Mouse (Mus musculus) heart, postnatal 36 days (tissue): Measurements from ENCODE around the gene Ptpn4. TPM values are rescaled to one million over a fixed set of nuclear protein-coding genes. Genes with fewer than 3 reads are reported as not detected.
A peak's percentile ranks its signal among the peaks of the same experiment; 100 is the strongest.

Experiments
- DNase-seq, 2 experiments: peaks; one replicate each; pipeline ENCODE4 v3.0.0; 2021 to 2022
- intact Hi-C: fragments of 180-260 bp; cut with DNase I; formaldehyde crosslinking; loops from one replicate; pipeline ENCODE4 v1.15.1; 2025
- total RNA-seq, 2 experiments: library from RNA; stranded (reverse); gene quantifications; 2 replicates each; pipeline ENCODE4 v1.2.3; 2021

Gene Ptpn4
- total RNA-seq, 2 experiments from 2014 or later: 30.6 to 31.2 TPM

DNA sequence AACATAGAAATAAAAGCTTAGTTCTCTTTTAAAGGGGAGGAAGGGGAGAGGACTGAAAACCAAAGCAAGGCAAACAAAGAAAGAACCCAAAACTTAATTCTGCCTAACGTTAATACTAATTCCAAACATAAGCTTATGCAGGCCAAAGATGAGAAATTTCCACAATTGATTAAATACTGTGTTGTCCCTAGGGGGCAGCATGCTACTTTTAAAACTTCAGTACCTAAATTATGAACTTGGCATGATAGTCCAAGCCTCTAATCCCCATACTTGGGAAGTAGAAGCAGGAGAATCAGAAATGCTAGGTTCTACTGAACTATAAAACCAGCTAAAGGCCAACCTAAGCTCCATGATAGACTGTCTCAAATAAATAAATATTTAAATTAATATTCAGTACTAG, 18.7 kb downstream of the Ptpn4 start:
- intact Hi-C loops: loop anchor here (1.0 to 2.0 kb wide), 2 partner anchors 111 to 194 kb away; no protein-coding TSS in a partner anchor
- peak in 1 of 2 experiments; percentile 14 for DNase-seq

DNA sequence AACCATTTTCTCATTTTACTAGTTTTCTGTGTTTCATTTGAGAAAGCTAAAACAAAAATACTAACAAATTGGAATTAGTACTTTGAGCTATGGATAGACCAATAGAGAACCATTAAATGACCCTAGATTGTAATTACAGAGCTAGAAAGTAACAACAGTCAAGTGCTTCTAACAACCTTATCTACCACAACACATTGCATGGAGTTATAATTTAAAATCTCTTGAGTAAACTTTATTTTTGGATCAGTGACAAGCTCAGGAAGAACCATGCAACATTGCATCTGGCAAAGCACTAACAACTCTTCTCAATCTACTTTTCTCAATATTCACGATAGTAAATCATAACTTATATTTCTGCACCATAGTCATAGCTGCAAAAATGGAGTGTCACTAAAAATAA, 29.7 kb downstream of the Ptpn4 start:
- no peak for DNase-seq

DNA sequence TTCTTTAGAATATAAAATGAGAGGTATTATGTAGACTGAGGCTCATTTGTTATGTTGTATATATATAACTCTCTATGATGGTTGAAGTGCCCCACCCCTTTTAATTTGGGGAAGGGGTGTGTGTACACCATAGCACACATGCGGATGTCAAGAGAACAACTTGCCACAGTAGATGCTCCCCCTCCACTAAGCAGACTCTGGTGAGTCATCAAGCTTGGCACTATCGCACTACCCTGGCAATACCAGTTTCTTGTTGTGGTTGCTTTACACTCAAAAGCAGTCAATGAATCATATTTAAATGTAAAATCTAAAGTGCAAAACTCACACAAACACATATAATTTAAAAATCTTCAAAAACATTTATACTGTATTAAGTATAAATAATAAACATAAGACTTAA, 31.4 kb downstream of the Ptpn4 start:
- intact Hi-C loops: no loop called here
- DNase-seq: no peak

More for the DNA sequence above, 29.7 kb downstream of the Ptpn4 start:
- intact Hi-C loops: no loop called here

DNA sequence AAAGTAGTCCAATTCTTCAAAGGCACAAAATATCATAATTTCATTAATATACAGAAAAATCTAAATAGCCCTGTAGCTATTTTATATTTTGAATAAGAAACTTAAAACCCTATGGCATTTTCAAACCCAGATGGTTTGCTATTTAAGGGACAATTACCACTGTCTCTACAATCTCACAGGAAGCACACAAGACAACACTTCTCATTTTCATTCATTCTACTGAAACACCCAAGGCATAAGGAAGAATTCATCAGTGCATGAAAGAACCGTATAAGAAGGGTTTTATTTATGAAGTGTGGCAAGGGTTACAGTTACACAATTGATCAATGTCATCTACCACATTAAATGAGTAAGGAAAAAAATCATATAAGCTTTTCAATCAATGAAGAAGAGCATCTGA, 32.8 kb downstream of the Ptpn4 start:
- intact Hi-C loops: no loop called here
- no peak for DNase-seq

DNA sequence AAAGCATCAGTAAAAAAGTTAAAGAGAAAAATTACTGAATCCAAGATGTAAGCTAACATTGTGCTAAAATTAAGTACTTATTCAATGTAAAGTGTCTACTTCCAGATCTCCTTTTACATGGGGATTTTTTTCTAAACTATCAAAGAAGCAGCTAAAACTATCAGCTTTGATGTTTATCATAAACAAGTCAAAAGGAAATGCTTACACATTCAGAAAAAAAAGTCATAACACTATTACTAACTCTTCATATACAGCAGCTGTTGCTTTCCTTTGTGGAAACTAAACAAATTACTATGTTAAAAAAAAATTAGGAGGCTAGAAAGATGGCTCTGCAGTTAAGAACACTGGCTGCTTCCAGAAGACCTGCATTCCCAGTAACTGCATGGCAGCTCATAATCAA, 42.2 kb downstream of the Ptpn4 start:
- intact Hi-C loops: no loop called here
- DNase-seq: no peak

DNA sequence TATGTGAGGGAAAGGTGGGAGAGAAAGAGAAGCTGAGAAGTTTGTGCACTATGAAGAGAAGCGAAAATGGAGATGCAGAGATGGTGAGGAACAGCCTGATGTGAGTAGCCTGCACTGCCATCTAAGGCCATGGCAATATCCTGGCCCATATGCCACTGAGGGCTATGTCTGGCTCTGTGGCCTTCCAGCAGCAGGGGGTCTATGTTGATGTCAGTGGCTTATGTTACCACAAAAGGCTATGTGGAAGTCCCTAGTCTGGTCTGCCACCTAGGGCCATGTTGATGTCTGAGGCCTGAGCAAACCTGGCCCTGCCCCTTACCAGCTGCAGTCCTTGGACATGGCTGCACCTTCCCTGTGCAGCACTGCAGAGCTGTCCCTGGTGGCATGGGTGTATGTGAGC, 43.1 kb downstream of the Ptpn4 start:
- intact Hi-C loops: no loop called here
- DNase-seq: no peak

DNA sequence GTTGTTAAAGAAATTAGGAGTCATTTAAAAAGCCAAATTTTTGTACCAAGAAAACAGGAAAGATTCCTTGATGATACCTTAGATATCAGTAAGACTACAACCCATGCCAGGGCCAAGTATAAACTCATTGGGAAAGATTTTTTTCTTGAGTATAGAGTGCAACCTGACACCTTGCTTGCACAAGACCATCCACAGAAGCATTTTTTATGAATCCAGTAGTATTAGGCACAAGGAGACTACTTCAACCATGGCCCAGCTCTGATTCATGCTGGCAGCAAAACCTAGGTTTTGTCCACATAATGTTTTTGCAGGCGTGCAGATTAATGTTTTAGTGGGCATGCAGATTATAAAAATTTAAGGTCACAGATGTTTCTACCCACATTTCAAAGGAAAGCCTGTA, 46.8 kb downstream of the Ptpn4 start:
- intact Hi-C loops: no loop called here
- DNase-seq: no peak

DNA sequence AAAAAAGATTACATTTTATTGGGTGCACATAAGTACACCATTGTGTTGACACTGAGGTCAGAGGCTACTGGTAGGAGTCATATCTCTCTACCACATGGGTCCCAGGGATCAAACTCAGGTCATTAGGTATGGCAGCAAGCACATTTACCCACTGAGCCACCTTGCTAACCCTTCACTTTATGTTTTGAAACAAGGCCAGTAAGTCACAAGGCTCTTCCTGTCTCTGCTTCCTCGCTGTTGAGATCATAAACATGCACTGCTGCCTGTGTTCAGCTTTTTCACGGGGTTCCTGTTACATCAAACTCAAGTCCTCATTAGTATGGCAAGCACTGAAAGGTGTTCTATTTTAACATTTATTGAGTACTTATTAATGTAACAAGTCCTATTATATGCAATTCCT, 61.5 kb downstream of the Ptpn4 start:
- intact Hi-C loops: no loop called here
- no peak for DNase-seq

DNA sequence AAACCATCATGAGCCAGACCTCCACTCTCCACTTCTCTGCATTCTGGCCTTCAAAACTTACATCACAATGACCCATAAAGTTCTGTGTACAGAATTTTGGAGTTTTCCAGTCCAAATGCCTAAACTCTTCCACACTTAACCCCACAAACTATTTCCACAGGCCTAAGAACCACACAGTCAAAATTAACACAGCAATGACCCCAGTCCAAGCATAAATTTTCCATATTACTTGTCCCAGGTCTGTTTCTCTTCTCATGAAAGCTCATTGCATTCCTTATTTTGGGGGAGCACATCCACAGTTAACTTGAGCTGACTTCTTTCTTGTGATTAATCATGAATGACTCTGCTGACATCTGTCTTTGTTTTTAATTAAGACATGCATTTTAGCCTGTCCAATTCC, 101.7 kb downstream of the Ptpn4 start:
- intact Hi-C loops: no loop called here
- DNase-seq: no peak

DNA sequence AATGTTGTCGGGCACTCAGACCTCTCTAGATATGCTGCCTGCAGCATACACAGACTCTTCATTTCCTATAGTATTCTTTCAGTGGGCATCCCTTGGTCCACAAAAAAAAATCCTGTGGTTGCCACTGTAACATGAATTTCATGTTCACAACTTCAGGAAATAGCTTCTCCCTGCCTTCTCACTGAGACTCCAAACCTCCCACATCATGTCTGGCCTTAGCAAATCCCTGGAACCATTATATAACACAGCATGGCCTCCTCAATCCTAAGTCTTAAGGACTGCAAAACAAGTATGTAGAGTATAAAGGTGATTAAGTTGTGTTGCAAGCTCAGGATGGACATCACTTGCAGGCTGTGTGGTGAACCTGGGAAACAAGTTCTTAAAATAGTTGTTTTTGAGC, 102.6 kb downstream of the Ptpn4 start:
- intact Hi-C loops: no loop called here
- no peak for DNase-seq

DNA sequence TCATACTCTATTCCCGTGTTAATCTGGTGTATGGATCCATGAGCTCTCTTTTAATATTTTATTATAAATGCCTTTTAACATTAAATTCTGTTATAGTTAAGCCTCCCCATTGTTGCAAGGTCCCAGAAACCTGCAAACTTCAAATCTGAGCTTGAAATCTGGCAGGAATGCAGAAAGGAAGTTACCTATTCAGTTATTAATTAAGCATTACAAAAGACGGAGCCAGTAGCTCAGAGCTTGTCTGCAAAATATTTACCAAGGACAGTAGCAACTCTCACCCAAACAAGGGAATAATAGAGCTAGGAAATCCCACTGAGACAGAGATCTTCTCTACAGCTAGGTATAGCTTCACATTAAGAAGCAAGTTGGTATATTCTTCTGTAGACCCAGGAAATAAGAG, 106.2 kb downstream of the Ptpn4 start:
- no peak for DNase-seq
- intact Hi-C loops: no loop called here

DNA sequence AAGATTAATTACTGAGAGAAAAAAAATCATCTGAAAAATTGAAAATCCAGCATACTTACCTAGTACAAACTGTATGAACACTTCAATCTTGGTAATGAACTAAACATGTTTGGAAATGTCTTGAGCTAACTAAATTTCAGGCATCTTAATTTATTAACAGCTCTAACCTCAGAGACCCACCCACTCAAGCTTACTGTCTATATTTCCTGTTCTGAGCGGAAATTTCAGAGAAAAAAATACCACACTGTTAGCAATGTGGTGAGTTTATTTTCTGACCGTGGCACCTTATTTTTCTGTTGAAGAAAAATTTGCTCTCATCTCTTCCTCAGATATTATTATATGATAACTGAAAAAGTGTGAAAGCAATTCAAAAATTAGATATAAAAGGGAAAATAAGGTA, 124.4 kb downstream of the Ptpn4 start:
- intact Hi-C loops: no loop called here
- DNase-seq: no peak

DNA sequence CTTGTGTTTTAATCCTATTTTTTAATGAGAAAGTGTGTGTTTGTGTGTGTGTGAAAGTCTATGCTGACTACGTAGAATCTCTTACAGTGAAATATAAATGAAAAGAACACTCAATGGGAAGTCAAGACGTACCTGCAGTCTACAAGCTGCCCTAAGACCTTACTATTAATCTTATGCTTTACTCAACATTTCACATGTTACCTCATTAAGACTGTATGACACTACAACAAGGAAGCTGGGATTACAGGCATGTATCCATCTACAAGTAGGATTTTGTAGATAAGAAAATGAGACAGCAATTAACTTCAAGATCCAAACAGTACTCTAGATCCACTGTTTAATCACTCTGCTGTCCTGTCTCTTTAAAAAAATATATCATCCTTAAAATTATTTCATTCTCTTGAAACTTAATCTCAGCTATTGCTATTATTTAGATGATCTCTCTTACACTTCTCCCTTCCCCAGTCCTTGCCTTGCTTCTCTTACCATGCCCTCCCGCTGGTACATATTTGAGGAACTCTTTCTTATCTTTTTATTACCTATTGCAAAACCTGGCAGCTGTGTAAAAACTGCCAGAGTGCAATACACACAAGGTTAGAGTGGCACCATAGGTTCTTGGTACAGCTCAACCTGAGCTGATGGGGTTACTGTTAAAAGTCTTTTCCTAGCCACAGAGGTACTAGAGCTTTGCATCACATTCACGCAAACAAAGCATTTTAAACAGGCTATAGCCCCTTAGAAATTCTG, 130.8 kb downstream of the Ptpn4 start:
- DNase-seq: no peak
- intact Hi-C loops: no loop called here

DNA sequence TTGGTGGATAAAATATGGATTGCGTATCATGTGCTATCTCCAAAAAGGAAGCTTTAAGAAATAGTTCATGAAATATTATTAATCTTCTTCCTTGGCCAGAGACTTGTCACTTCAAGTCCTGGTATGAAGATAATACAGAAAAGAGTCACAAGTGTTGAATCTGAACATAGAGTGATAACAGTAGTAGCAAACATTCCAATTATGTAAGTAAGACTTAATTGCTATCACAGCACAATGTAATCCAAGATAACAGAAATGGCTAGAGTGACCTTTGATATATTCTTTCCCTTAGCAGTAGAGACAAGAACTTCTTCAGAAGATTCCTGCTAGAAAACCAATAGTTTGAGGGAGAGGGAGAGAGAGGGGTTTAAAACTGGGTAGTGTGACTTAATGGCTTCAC, 140.6 kb downstream of the Ptpn4 start:
- intact Hi-C loops: no loop called here
- DNase-seq: no peak

DNA sequence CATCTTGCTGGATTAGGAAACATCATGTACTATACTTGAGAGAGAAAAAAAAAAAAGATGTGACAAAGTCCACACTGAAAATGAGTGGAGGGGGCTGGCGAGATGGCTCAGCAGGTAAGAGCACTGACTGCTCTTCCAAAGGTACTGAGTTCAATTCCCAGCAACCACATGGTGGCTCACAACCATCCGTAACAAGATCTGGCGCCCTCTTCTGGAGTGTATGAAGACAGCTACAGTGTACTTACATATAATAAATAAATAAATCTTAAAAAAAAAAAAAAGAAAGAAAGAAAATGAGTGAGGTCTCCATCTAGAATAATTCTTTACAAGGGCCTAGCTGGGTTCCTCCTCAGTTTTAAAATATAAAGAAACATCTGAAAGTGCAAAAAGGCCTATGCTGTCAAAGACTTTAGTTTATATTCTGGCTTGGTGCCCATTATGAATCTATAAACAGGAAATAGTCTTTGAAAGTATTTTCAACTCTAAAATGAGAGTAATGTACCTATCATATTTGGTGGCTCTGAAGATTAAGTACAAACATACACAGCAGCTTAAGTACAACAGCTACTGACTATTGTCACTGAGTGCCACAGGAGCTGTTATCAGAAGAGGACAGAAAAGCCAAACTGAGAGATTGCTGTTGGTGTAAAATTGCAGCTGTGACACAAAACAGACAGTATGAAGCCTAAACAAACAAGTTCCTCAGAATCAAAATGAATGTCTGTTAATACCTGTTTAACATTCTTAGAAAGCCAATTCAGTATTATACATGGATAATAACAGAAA, 151.4 kb downstream of the Ptpn4 start:
- intact Hi-C loops: no loop called here
- DNase-seq: no peak

DNA sequence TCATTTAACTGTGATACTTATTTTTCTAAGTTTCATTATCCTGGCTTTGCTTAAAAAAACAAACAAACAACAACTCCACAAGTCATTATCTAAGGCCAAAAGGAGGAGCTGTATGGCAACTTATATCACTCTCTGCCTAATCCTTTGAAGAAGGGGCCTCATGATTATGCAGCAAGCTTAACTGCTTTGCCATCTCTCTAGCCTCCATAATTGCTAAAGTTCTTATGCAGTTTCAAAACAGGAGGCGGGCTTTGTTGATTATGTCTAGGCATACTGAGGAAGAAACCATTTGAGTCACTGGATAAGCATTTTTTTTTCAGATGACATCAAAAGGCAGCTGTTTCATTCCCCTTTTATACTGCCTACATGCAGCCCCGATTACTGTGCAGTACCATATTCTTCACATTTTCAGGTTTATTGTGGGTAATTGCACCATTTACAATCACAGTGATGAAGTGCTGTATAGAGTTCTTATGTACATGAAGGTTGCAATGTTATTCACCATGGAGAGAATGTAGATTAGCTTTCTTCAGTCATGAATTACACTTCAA, 155.7 kb downstream of the Ptpn4 start:
- no peak for DNase-seq
- intact Hi-C loops: no loop called here

DNA sequence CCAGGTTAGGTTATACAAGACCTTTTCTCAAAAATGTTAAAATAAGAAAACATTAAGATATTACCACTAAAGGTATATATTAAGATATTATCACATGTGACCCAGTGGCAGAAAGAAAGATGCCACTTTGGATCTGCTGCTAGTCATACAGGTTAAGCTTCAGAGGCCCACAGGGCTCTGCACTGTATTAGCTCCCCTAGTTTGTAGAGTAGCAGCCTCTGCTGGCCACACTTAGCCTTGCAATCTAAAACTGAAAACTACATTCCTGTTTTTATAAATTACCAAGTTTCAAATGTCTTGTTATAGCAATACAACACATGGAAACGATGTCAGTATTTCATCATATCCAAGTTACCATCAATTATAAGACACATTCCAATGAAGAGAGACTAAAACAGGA, 162.4 kb downstream of the Ptpn4 start:
- intact Hi-C loops: loop anchor here (1.0 to 5.0 kb wide), 3 partner anchors 126 to 588 kb away; no protein-coding TSS in a partner anchor
- DNase-seq: peak; percentile 15 to 23

DNA sequence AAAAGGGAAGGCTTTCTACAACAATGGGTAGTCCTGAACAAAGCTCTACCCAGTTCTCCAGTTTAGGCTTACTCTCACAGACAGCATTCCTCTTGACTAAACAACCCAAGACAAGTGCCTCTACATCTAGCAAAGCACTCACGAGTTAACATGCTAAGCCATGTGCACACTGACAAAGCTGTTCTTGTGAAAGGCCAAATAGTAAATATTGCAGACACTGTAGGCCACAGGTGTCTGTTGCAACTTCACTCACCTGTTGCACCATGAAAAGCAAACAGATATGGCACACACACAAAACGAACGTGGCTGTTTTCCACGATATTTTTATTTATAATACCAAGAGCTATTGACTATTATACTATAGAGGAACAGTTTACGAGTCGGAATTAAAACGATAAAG, 170.5 kb downstream of the Ptpn4 start:
- DNase-seq: no peak
- intact Hi-C loops: no loop called here

DNA sequence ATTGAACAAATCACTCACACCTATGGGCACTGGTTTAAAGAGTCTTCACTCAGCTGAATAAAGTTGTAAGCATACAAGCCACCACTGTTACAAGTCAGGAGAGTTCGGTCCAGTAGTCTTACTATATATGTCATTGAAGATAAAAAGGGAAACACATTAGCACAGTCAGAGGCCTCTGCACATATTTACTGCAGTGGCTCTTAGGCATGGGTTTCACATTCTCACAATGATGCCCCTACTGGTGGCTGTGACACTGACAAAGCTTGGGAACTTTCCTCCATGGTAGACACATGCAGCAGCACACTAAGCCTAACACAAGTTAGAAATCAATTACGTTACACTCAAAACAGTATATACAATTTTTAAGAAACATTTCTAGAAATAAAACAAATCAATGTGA, 183.1 kb downstream of the Ptpn4 start:
- no peak for DNase-seq
- intact Hi-C loops: no loop called here

DNA sequence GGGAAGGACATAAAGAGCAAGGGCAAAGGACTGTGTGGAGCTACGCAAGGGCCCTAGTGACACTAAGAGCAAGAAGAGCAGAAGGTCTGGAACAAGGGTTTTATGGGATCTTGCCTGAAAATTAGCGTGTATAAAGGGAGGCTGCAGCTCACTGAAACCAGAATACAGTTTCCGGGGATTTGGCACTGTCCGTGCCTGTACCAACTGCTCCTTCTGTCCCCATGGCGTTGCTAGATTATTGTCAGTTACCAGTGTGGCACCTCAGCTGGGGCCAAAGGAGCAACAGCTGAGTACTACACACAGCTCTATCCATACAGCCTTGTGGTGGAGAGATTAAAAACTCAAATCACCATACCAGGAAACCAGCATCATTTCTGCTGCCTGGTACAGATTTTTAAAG, 187.0 kb downstream of the Ptpn4 start:
- DNase-seq: no peak
- intact Hi-C loops: no loop called here

DNA sequence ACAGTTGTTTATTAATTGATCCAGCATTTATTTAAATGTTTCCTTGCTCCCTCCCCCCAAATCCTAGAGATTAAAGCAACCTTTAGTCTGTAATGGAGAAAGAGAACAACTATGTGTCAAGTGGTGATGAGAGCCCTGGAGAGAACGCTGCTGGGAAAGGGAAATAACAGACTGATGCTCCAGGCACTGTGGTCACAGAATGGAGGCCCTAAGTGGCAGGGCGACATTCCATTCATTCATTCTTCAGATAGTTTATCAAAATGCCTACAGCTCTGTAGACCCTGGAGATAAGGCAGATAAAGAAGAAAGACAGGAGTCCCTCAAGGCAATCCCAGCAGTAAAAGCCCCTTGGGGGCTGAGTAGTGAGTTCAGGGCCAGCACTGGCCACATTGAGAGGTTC, 187.8 kb downstream of the Ptpn4 start:
- intact Hi-C loops: loop anchor here (5.0 kb wide), 1 partner anchor 52 kb away; no protein-coding TSS in a partner anchor
- DNase-seq: no peak
